Mouse (Mus musculus): ENCODE results near the gene Emcn. TPM values are rescaled to one million over a fixed set of nuclear protein-coding genes. Genes with fewer than 3 reads are reported as not detected.

Emcn gene
- polyA plus RNA-seq (2017; shearing (Covaris generic)) = not detected

GRCm38 (mm10) chr3:137340938-137341337, at the start of gene Emcn:
Gene Emcn (plus strand): TSS chr3:137341067.
- ATAC-seq = no peak

- no peak for ATAC-seq
Measured at GRCm38 (mm10) chr3:137293174-137293591, 47.7 kb upstream of the Emcn start.

GRCm38 (mm10) chr3:137298230-137298629, 42.6 kb upstream of the Emcn start:
- ATAC-seq = no peak

GRCm38 (mm10) chr3:137300210-137300609, 40.7 kb upstream of the Emcn start:
- no peak for ATAC-seq

GRCm38 (mm10) chr3:137301195-137301594, 39.7 kb upstream of the Emcn start:
- ATAC-seq = no peak

GRCm38 (mm10) chr3:137302804-137303203, 38.1 kb upstream of the Emcn start:
- ATAC-seq = no peak

- ATAC-seq = no peak
Measured at GRCm38 (mm10) chr3:137309959-137310358, 30.9 kb upstream of the Emcn start.

- no peak for ATAC-seq
Measured at GRCm38 (mm10) chr3:137312540-137312939, 28.3 kb upstream of the Emcn start.

- no peak for ATAC-seq
Measured at GRCm38 (mm10) chr3:137313775-137314362, 27.0 kb upstream of the Emcn start.

- ATAC-seq = no peak
Measured at GRCm38 (mm10) chr3:137318371-137318770, 22.5 kb upstream of the Emcn start.

- no peak for ATAC-seq
Measured at GRCm38 (mm10) chr3:137319950-137320349, 20.9 kb upstream of the Emcn start.

GRCm38 (mm10) chr3:137322304-137322703, 18.6 kb upstream of the Emcn start:
- no peak for ATAC-seq

GRCm38 (mm10) chr3:137329898-137330297, 11.0 kb upstream of the Emcn start:
- no peak for ATAC-seq

- no peak for ATAC-seq
Measured at GRCm38 (mm10) chr3:137330950-137331349, 9.9 kb upstream of the Emcn start.

GRCm38 (mm10) chr3:137332531-137332930, 8.3 kb upstream of the Emcn start:
- ATAC-seq = no peak

GRCm38 (mm10) chr3:137335957-137336356, 4.9 kb upstream of the Emcn start:
- ATAC-seq = no peak

GRCm38 (mm10) chr3:137343446-137343845, 2.6 kb downstream of the Emcn start:
- no peak for ATAC-seq

- no peak for ATAC-seq
Measured at GRCm38 (mm10) chr3:137351882-137352281, 11.0 kb downstream of the Emcn start.

GRCm38 (mm10) chr3:137356697-137357096, 15.8 kb downstream of the Emcn start:
- ATAC-seq = no peak

- no peak for ATAC-seq
Measured at GRCm38 (mm10) chr3:137367123-137367825, 26.4 kb downstream of the Emcn start.

- no peak for ATAC-seq
Measured at GRCm38 (mm10) chr3:137367826-137368325, 27.0 kb downstream of the Emcn start.

- no peak for ATAC-seq
Measured at GRCm38 (mm10) chr3:137372854-137373253, 32.0 kb downstream of the Emcn start.

- ATAC-seq = no peak
Measured at GRCm38 (mm10) chr3:137382311-137382710, 41.4 kb downstream of the Emcn start.

GRCm38 (mm10) chr3:137395588-137395987, 54.7 kb downstream of the Emcn start:
- ATAC-seq = no peak
